Comparison of ENCODE assay signal across 18 mouse cellular contexts in genomic region chr8:104624161-104624560, GRCm38 (mm10). TPM values are rescaled to one million over a fixed set of nuclear protein-coding genes. Genes with fewer than 3 reads are reported as not detected.
DNase-seq lines count a peak whose midpoint lies in the region; ATAC-seq and TF ChIP-seq lines count a peak whose summit lies in the region.
"Had no signal": no experiment of that assay in that cellular context is flagged by ENCODE, and none has a peak within 500 bp of the region (broad histone marks: within the 10 kb centered on the region; RNA-seq: fewer than 3 reads in every experiment).

Gene Cdh16 (minus strand): TSS chr8:104624396.

- no peak within 1 kb of the TSS for H3K4me3 ChIP-seq in heart, embryonic 12.5 days
- H3K4me3 ChIP-seq in kidney, adult 2 months (ENCODE audit: insufficient read depth, low read depth, low read length), result peak within 1 kb of the TSS; percentile 78
- H3K4me3 ChIP-seq in forebrain, embryonic 11.5 days (ENCODE audit: low read depth, low read length), result no peak within 1 kb of the TSS
- H3K4me3 ChIP-seq: embryonic facial prominence, embryonic 13.5 days; forebrain, embryonic 12.5 days; hindbrain, embryonic 13.5 days; midbrain, embryonic 12.5 days had no signal

- H3K9ac ChIP-seq in heart, embryonic 12.5 days, result no peak within 1 kb of the TSS
- H3K9ac ChIP-seq in forebrain, embryonic 11.5 days (ENCODE audit: low read length), result no peak within 1 kb of the TSS
- H3K9ac ChIP-seq: embryonic facial prominence, embryonic 13.5 days; forebrain, embryonic 12.5 days; hindbrain, embryonic 13.5 days; liver, postnatal 0 days; midbrain, embryonic 12.5 days had no signal

- intact Hi-C loops in heart, postnatal 36 days (cut with DNase I), result no loop called here

- TF ChIP-seq POLR2A in kidney, adult 2 months (IDR thresholded peaks at IDR 0.05; ENCODE audit: low read depth, low read length), result peak; percentile 72

- no peak for TF ChIP-seq CTCF in kidney, adult 2 months (conservative IDR thresholded peaks at IDR 0.05; ENCODE audit: insufficient read depth, insufficient read length, low read depth, low read length)

- no peak for DNase-seq in heart, postnatal 36 days
- DNase-seq in kidney, adult 2 months, result peak; percentile 97
- peak; percentile 92 to 97 for DNase-seq in kidney, postnatal 36 days
- DNase-seq in lung, postnatal 25 days (ENCODE audit: low spot score), result peak; percentile 71
- no peak for DNase-seq in frontal cortex, postnatal 36 days (ENCODE audit: low spot score in 2 of 2)
- no peak for DNase-seq in forebrain, embryonic 11.5 days (ENCODE audit: low spot score)
- DNase-seq in cerebellum, postnatal 4 days (ENCODE audit: low spot score in 2 of 2), result no peak
- DNase-seq: adrenal gland, adult 8-10 months; B cell, adult 2 months; cerebellum, adult 9-11 months; liver, postnatal 0 days; right cerebral cortex, postnatal 14 days had no signal

- no peak within 1 kb of the TSS for H3K4me2 ChIP-seq in heart, embryonic 12.5 days
- no peak within 1 kb of the TSS for H3K4me2 ChIP-seq in forebrain, embryonic 11.5 days (ENCODE audit: low read depth, low read length, severe bottlenecking)
- H3K4me2 ChIP-seq: embryonic facial prominence, embryonic 13.5 days; forebrain, embryonic 12.5 days; hindbrain, embryonic 13.5 days; midbrain, embryonic 12.5 days had no signal

- H3K36me3 ChIP-seq in heart, embryonic 12.5 days, result peaks cover 13% of the 10 kb centered on the region
- H3K36me3 ChIP-seq in kidney, adult 2 months (ENCODE audit: control insufficient read depth, insufficient read depth, low read length), result peaks cover 2% of the 10 kb centered on the region; the same call in 1 of the 2 replicates
- no peaks in the 10 kb centered on the region for H3K36me3 ChIP-seq in forebrain, embryonic 11.5 days (ENCODE audit: control insufficient read depth, insufficient read depth, low read length)
- H3K36me3 ChIP-seq: embryonic facial prominence, embryonic 13.5 days; forebrain, embryonic 12.5 days; hindbrain, embryonic 13.5 days; midbrain, embryonic 12.5 days had no signal

- 71% methylated on average over 6 of the region's 6 CpGs for WGBS in heart, embryonic 12.5 days
- 23% methylated on average over 6 of the region's 6 CpGs for WGBS in kidney, adult 2 months
- WGBS in forebrain, embryonic 11.5 days, result 82% methylated on average over 6 of the region's 6 CpGs

- H3K27me3 ChIP-seq in heart, embryonic 12.5 days (replicated peaks), result no peaks in the 10 kb centered on the region
- H3K27me3 ChIP-seq in kidney, adult 2 months (replicated peaks; ENCODE audit: control insufficient read depth, insufficient read depth, low read length), result no peaks in the 10 kb centered on the region
- no peaks in the 10 kb centered on the region for H3K27me3 ChIP-seq in forebrain, embryonic 11.5 days (ENCODE audit: control insufficient read depth, insufficient read depth, low read length)

- peaks cover 30% of the 10 kb centered on the region for H3K4me1 ChIP-seq in heart, embryonic 12.5 days (replicated peaks)
- peaks cover 16% of the 10 kb centered on the region for H3K4me1 ChIP-seq in kidney, adult 2 months (ENCODE audit: control insufficient read depth, insufficient read depth, low read length)
- H3K4me1 ChIP-seq in forebrain, embryonic 11.5 days (replicated peaks; ENCODE audit: control insufficient read depth, insufficient read depth, low read length), result no peaks in the 10 kb centered on the region
- H3K4me1 ChIP-seq: embryonic facial prominence, embryonic 13.5 days; forebrain, embryonic 12.5 days; hindbrain, embryonic 13.5 days; midbrain, embryonic 12.5 days had no signal

- peaks cover 5% of the 10 kb centered on the region for H3K9me3 ChIP-seq in heart, embryonic 12.5 days (replicated peaks)
- no peaks in the 10 kb centered on the region for H3K9me3 ChIP-seq in forebrain, embryonic 11.5 days (ENCODE audit: control insufficient read depth, low read length)
- H3K9me3 ChIP-seq: embryonic facial prominence, embryonic 13.5 days; hindbrain, embryonic 13.5 days; midbrain, embryonic 12.5 days had no signal

- no peak for ATAC-seq in heart, embryonic 12.5 days (ENCODE audit: insufficient number of reproducible peaks, low FRiP score)
- ATAC-seq in forebrain, embryonic 11.5 days (replicated peaks; ENCODE audit: low FRiP score), result no peak
- ATAC-seq: liver, postnatal 0 days had no signal

- H3K27ac ChIP-seq in heart, embryonic 12.5 days (ENCODE audit: poor library complexity, severe bottlenecking), result peak within 1 kb of the TSS; percentile 55
- peak within 1 kb of the TSS; percentile 99 for H3K27ac ChIP-seq in kidney, adult 2 months (ENCODE audit: insufficient read depth, low read depth, low read length)
- H3K27ac ChIP-seq in forebrain, embryonic 11.5 days (ENCODE audit: low read depth, low read length), result no peak within 1 kb of the TSS
- H3K27ac ChIP-seq: embryonic facial prominence, embryonic 13.5 days; forebrain, embryonic 12.5 days; hindbrain, embryonic 13.5 days; midbrain, embryonic 12.5 days had no signal

RNA-seq across cellular contexts. Expression of gene Cdh16, which starts in this region (rescaled TPM):
- 16.1 and 18.6 TPM in 2 replicates for polyA plus RNA-seq in heart, embryonic 12.5 days (2016; fragmentation: Nextera tagmentation; extraction: Ambion mirVana)
- 1 to 10 TPM; 3.1 TPM for total RNA-seq in heart, postnatal 36 days (2021)
- 1,103 and 1,106 TPM in 2 replicates for polyA plus RNA-seq in kidney, adult 2 months (2012; rRNA removed)
- not detected in 2 replicates for polyA plus RNA-seq in forebrain, embryonic 11.5 days (2014; fragmentation: Nextera tagmentation; extraction: Ambion mirVana)
- total RNA-seq: left cerebral cortex, adult 8-10 months had no signal
- polyA plus RNA-seq: embryonic facial prominence, embryonic 13.5 days; forebrain, embryonic 12.5 days; hindbrain, embryonic 13.5 days; midbrain, embryonic 12.5 days had no signal

Comparison
In these comparisons a context has a peak if more than half of its experiments do, and no peak if none do; other contexts are left out.
1. RNA of gene Cdh16 (polyA plus RNA-seq): 1,103 to 1,106 TPM in kidney, adult 2 months; 16.1 to 18.6 TPM in heart, embryonic 12.5 days and not detected in forebrain, embryonic 11.5 days; every median in the first group is over 10 times any median in the second.
2. DNase-seq: peak in kidney, adult 2 months (single experiment), kidney, postnatal 36 days (2 of 2) and lung, postnatal 25 days (single experiment); none in heart, postnatal 36 days (0 of 2), frontal cortex, postnatal 36 days (0 of 2), forebrain, embryonic 11.5 days (single experiment) and cerebellum, postnatal 4 days (0 of 2).